Mouse (Mus musculus): ENCODE data around the gene Tdrd3.

The Tdrd3 gene

GRCm38 (mm10) chr14:87455630-87456175 lies 39.3 kb downstream of the Tdrd3 start:
- no peak for DNase-seq

GRCm38 (mm10) chr14:87459777-87460176 lies 43.3 kb downstream of the Tdrd3 start:
- DNase-seq, result no peak

- no peak for DNase-seq
Observed at GRCm38 (mm10) chr14:87461543-87461942, 45.1 kb downstream of the Tdrd3 start.

GRCm38 (mm10) chr14:87463963-87464654 lies 47.7 kb downstream of the Tdrd3 start:
- DNase-seq, result peak; percentile 73

- no peak for DNase-seq
Observed at GRCm38 (mm10) chr14:87464655-87465054, 48.2 kb downstream of the Tdrd3 start.

GRCm38 (mm10) chr14:87467586-87467985 lies 51.1 kb downstream of the Tdrd3 start:
- DNase-seq, result no peak

- no peak for DNase-seq
Observed at GRCm38 (mm10) chr14:87471521-87471920, 55.1 kb downstream of the Tdrd3 start.

- DNase-seq, result no peak
Observed at GRCm38 (mm10) chr14:87472782-87473181, 56.3 kb downstream of the Tdrd3 start.

- no peak for DNase-seq
Observed at GRCm38 (mm10) chr14:87475721-87476359, 59.4 kb downstream of the Tdrd3 start.

- DNase-seq, result no peak
Observed at GRCm38 (mm10) chr14:87478339-87478951, 62.0 kb downstream of the Tdrd3 start.

GRCm38 (mm10) chr14:87485888-87486287 lies 69.4 kb downstream of the Tdrd3 start:
- DNase-seq, result no peak

- no peak for DNase-seq
Observed at GRCm38 (mm10) chr14:87497955-87498594, 81.6 kb downstream of the Tdrd3 start.

- no peak for DNase-seq
Observed at GRCm38 (mm10) chr14:87505924-87506323, 89.5 kb downstream of the Tdrd3 start.

- no peak for DNase-seq
Observed at GRCm38 (mm10) chr14:87515281-87515680, 98.8 kb downstream of the Tdrd3 start.

- no peak for DNase-seq
Observed at GRCm38 (mm10) chr14:87517381-87517780, 100.9 kb downstream of the Tdrd3 start.

GRCm38 (mm10) chr14:87531847-87532246 lies 115.4 kb downstream of the Tdrd3 start:
- DNase-seq, result no peak

GRCm38 (mm10) chr14:87537127-87537819 lies 120.8 kb downstream of the Tdrd3 start:
- DNase-seq, result no peak

- DNase-seq, result no peak
Observed at GRCm38 (mm10) chr14:87549986-87550385, 133.5 kb downstream of the Tdrd3 start.

GRCm38 (mm10) chr14:87552211-87552610 lies 135.8 kb downstream of the Tdrd3 start:
- DNase-seq, result no peak

GRCm38 (mm10) chr14:87563841-87564240 lies 147.4 kb downstream of the Tdrd3 start:
- DNase-seq, result no peak

GRCm38 (mm10) chr14:87566211-87566610 lies 149.8 kb downstream of the Tdrd3 start:
- no peak for DNase-seq

- no peak for DNase-seq
Observed at GRCm38 (mm10) chr14:87567034-87567461, 150.6 kb downstream of the Tdrd3 start.

Data from thymus, postnatal 14 days (tissue).